Mouse (Mus musculus) cerebellum, adult 8-10 months (tissue): ENCODE measurements around the gene Taf12.

ENCODE experiments used
- DNase-seq: peaks from one replicate; pipeline ENCODE4 v3.0.0; 2022

Taf12 gene

GRCm38 (mm10) chr4:132274156-132274862 lies at the start of gene Taf12:
Taf12 (plus strand) TSS chr4:132274375.
- DNase-seq: peak; percentile 90

- no peak for DNase-seq
Measured at GRCm38 (mm10) chr4:132230422-132230821, 43.8 kb upstream of the Taf12 start.

GRCm38 (mm10) chr4:132234710-132235109 lies 39.5 kb upstream of the Taf12 start:
- DNase-seq: no peak

- DNase-seq: no peak
Measured at GRCm38 (mm10) chr4:132238356-132238755, 35.8 kb upstream of the Taf12 start.

GRCm38 (mm10) chr4:132240367-132240766 lies 33.8 kb upstream of the Taf12 start:
- DNase-seq: no peak

- DNase-seq: no peak
Measured at GRCm38 (mm10) chr4:132241208-132241607, 33.0 kb upstream of the Taf12 start.

GRCm38 (mm10) chr4:132245643-132246042 lies 28.5 kb upstream of the Taf12 start:
- no peak for DNase-seq

- DNase-seq: no peak
Measured at GRCm38 (mm10) chr4:132247451-132247997, 26.7 kb upstream of the Taf12 start.

- no peak for DNase-seq
Measured at GRCm38 (mm10) chr4:132251596-132251995, 22.6 kb upstream of the Taf12 start.

GRCm38 (mm10) chr4:132253128-132253527 lies 21.0 kb upstream of the Taf12 start:
- DNase-seq: no peak

- no peak for DNase-seq
Measured at GRCm38 (mm10) chr4:132253622-132254021, 20.6 kb upstream of the Taf12 start.

- no peak for DNase-seq
Measured at GRCm38 (mm10) chr4:132254986-132255385, 19.2 kb upstream of the Taf12 start.

- DNase-seq: no peak
Measured at GRCm38 (mm10) chr4:132256384-132256783, 17.8 kb upstream of the Taf12 start.

- no peak for DNase-seq
Measured at GRCm38 (mm10) chr4:132259248-132259647, 14.9 kb upstream of the Taf12 start.

- DNase-seq: peak; percentile 40
Measured at GRCm38 (mm10) chr4:132260404-132261379, 13.5 kb upstream of the Taf12 start.

GRCm38 (mm10) chr4:132261514-132262357 lies 12.4 kb upstream of the Taf12 start, which contains the start of gene Gmeb1:
Gmeb1 (minus strand) TSS chr4:132261602.
- DNase-seq: peak; percentile 75

- no peak for DNase-seq
Measured at GRCm38 (mm10) chr4:132262358-132262616, 11.9 kb upstream of the Taf12 start.

- DNase-seq: no peak
Measured at GRCm38 (mm10) chr4:132263313-132263712, 10.9 kb upstream of the Taf12 start.

- DNase-seq: no peak
Measured at GRCm38 (mm10) chr4:132266835-132267349, 7.3 kb upstream of the Taf12 start.

GRCm38 (mm10) chr4:132268871-132269739 lies 5.1 kb upstream of the Taf12 start:
- DNase-seq: no peak

GRCm38 (mm10) chr4:132269740-132270560 lies 4.2 kb upstream of the Taf12 start:
- DNase-seq: peak; percentile 82
